Comparison of ENCODE assay signal across 24 mouse cellular contexts in genomic region chr5:91722403-91722802, GRCm38 (mm10).
A peak's percentile ranks its signal among the peaks of the same experiment; 100 is the strongest.
DNase-seq lines count a peak whose midpoint lies in the region; ATAC-seq and TF ChIP-seq lines count a peak whose summit lies in the region.
"Had no signal": no experiment of that assay in that cellular context is flagged by ENCODE, and none has a peak within 500 bp of the region (broad histone marks: within the 10 kb centered on the region; RNA-seq: fewer than 3 reads in every experiment).

No protein-coding gene starts in this region.

- intact Hi-C loops in left cerebral cortex, adult 2 months (cut with DNase I), result no loop called here
- intact Hi-C loops in gastrocnemius, adult 2 months (cut with DNase I), result no loop called here

- no peak overlapping the region for H3K4me2 ChIP-seq in heart, embryonic 11.5 days
- no peak overlapping the region for H3K4me2 ChIP-seq in midbrain, embryonic 12.5 days (replicated peaks)
- no peak overlapping the region for H3K4me2 ChIP-seq in midbrain, embryonic 16.5 days (ENCODE audit: low read length)
- H3K4me2 ChIP-seq in embryonic facial prominence, embryonic 13.5 days, result no peak overlapping the region
- H3K4me2 ChIP-seq: forebrain, embryonic 12.5 days; liver, embryonic 13.5 days; midbrain, embryonic 15.5 days; neural tube, embryonic 13.5 days had no signal

- no peaks in the 10 kb centered on the region for H3K9me3 ChIP-seq in heart, embryonic 11.5 days (replicated peaks; ENCODE audit: control insufficient read depth, low read length)
- H3K9me3 ChIP-seq in midbrain, embryonic 12.5 days, result no peaks in the 10 kb centered on the region
- no peaks in the 10 kb centered on the region for H3K9me3 ChIP-seq in midbrain, embryonic 16.5 days (replicated peaks; ENCODE audit: control insufficient read depth, low read length, poor library complexity, severe bottlenecking)
- H3K9me3 ChIP-seq in embryonic facial prominence, embryonic 13.5 days, result no peaks in the 10 kb centered on the region
- H3K9me3 ChIP-seq: forebrain, embryonic 12.5 days; heart, embryonic 10.5 days; liver, embryonic 13.5 days; midbrain, embryonic 15.5 days; neural tube, embryonic 13.5 days had no signal

- no peaks in the 10 kb centered on the region for H3K36me3 ChIP-seq in heart, embryonic 11.5 days (ENCODE audit: control insufficient read depth, insufficient read depth, low read length)
- no peaks in the 10 kb centered on the region for H3K36me3 ChIP-seq in midbrain, embryonic 12.5 days
- H3K36me3 ChIP-seq in midbrain, embryonic 16.5 days (ENCODE audit: control insufficient read depth, insufficient read depth, low read length), result no peaks in the 10 kb centered on the region
- no peaks in the 10 kb centered on the region for H3K36me3 ChIP-seq in embryonic facial prominence, embryonic 13.5 days
- H3K36me3 ChIP-seq: forebrain, embryonic 12.5 days; heart, embryonic 10.5 days; liver, embryonic 13.5 days; midbrain, embryonic 15.5 days; neural tube, embryonic 13.5 days had no signal

- DNase-seq in heart, adult 11 months, result no peak
- no peak for DNase-seq in left cerebral cortex, adult 2 months (ENCODE audit: extremely low spot score in 1 of 2, low spot score in 2 of 2)
- DNase-seq in gastrocnemius, adult 2 months, result no peak
- DNase-seq: cerebellum, adult 2 months; cerebellum, postnatal 25 days; kidney, adult 2 months; kidney, postnatal 10 days; liver, embryonic 13.5 days; lung, adult 2 months; right cerebral cortex, postnatal 14 days; thymus, adult 2 months; thymus, postnatal 4 days had no signal

- H3K4me1 ChIP-seq in heart, embryonic 11.5 days (ENCODE audit: control insufficient read depth, insufficient read depth, low read length), result 0 out of 2 replicates have a peak, but pooled peaks cover 2% of the 10 kb centered on the region
- H3K4me1 ChIP-seq in midbrain, embryonic 12.5 days, result peaks cover 16% of the 10 kb centered on the region
- H3K4me1 ChIP-seq in midbrain, embryonic 16.5 days (ENCODE audit: control insufficient read depth, insufficient read depth, low read length), result 0 out of 2 replicates have a peak, but pooled peaks cover 5% of the 10 kb centered on the region
- H3K4me1 ChIP-seq in embryonic facial prominence, embryonic 13.5 days, result peaks cover 21% of the 10 kb centered on the region

- TF ChIP-seq CTCF in left cerebral cortex, adult 2 months (IDR thresholded peaks at IDR 0.05), result no peak
- TF ChIP-seq CTCF in gastrocnemius, adult 2 months (IDR thresholded peaks at IDR 0.05), result no peak

- 63% methylated on average over 5 of the region's 5 CpGs for WGBS in heart, embryonic 11.5 days (ENCODE audit: insufficient replicate concordance)
- 49% methylated on average over 5 of the region's 5 CpGs for WGBS in midbrain, embryonic 12.5 days
- WGBS in midbrain, embryonic 16.5 days, result 48% methylated on average over 5 of the region's 5 CpGs
- 42% methylated on average over 5 of the region's 5 CpGs for WGBS in embryonic facial prominence, embryonic 13.5 days

- H3K27ac ChIP-seq in heart, embryonic 11.5 days (ENCODE audit: low read depth, low read length), result 0 out of 2 replicates have a peak overlapping the region, but pooled peaks have one; percentile 22
- no peak overlapping the region for H3K27ac ChIP-seq in midbrain, embryonic 12.5 days (replicated peaks)
- H3K27ac ChIP-seq in midbrain, embryonic 16.5 days (ENCODE audit: low read length), result no peak overlapping the region
- peak overlapping the region; percentile 35 for H3K27ac ChIP-seq in embryonic facial prominence, embryonic 13.5 days
- H3K27ac ChIP-seq in left cerebral cortex, adult 2 months, result no peak overlapping the region
- H3K27ac ChIP-seq in gastrocnemius, adult 2 months, result no peak overlapping the region
- H3K27ac ChIP-seq: forebrain, embryonic 12.5 days; heart, embryonic 10.5 days; midbrain, embryonic 15.5 days; neural tube, embryonic 13.5 days; stomach, postnatal 0 days had no signal

- H3K9ac ChIP-seq in heart, embryonic 11.5 days (ENCODE audit: low read depth, low read length), result no peak overlapping the region
- H3K9ac ChIP-seq in midbrain, embryonic 12.5 days (replicated peaks), result no peak overlapping the region
- no peak overlapping the region for H3K9ac ChIP-seq in midbrain, embryonic 16.5 days (ENCODE audit: low read depth, low read length)
- no peak overlapping the region for H3K9ac ChIP-seq in embryonic facial prominence, embryonic 13.5 days
- H3K9ac ChIP-seq: forebrain, embryonic 12.5 days; liver, embryonic 13.5 days; midbrain, embryonic 15.5 days; neural tube, embryonic 13.5 days had no signal

- no peak for ATAC-seq in heart, embryonic 11.5 days (replicated peaks; ENCODE audit: insufficient number of reproducible peaks, low FRiP score, low TSS enrichment)
- peak; percentile 42 for ATAC-seq in midbrain, embryonic 12.5 days (ENCODE audit: low FRiP score, low read depth)
- ATAC-seq in midbrain, embryonic 16.5 days, result no peak
- ATAC-seq in embryonic facial prominence, embryonic 13.5 days (ENCODE audit: insufficient number of reproducible peaks, insufficient read depth, low FRiP score, low TSS enrichment, low read depth), result no peak
- ATAC-seq: CD4-positive, CD25-positive, alpha-beta regulatory T cell, adult 4 months; Patski had no signal

- H3K27me3 ChIP-seq in heart, embryonic 11.5 days (ENCODE audit: control insufficient read depth, insufficient read depth, low read length), result no peaks in the 10 kb centered on the region
- H3K27me3 ChIP-seq in midbrain, embryonic 12.5 days, result peaks cover 80% of the 10 kb centered on the region
- peaks cover 21% of the 10 kb centered on the region for H3K27me3 ChIP-seq in midbrain, embryonic 16.5 days (ENCODE audit: control insufficient read depth, insufficient read depth, low read depth, low read length)
- H3K27me3 ChIP-seq in embryonic facial prominence, embryonic 13.5 days, result no peaks in the 10 kb centered on the region
- H3K27me3 ChIP-seq: forebrain, embryonic 12.5 days; liver, embryonic 13.5 days; neural tube, embryonic 13.5 days; Patski had no signal

- H3K4me3 ChIP-seq in heart, embryonic 11.5 days (ENCODE audit: low read depth, low read length), result no peak overlapping the region
- no peak overlapping the region for H3K4me3 ChIP-seq in midbrain, embryonic 12.5 days
- no peak overlapping the region for H3K4me3 ChIP-seq in midbrain, embryonic 16.5 days (ENCODE audit: low read depth, low read length)
- H3K4me3 ChIP-seq in embryonic facial prominence, embryonic 13.5 days, result no peak overlapping the region
- H3K4me3 ChIP-seq in left cerebral cortex, adult 2 months, result no peak overlapping the region
- no peak overlapping the region for H3K4me3 ChIP-seq in gastrocnemius, adult 2 months
- H3K4me3 ChIP-seq: forebrain, embryonic 12.5 days; heart, embryonic 10.5 days; liver, embryonic 13.5 days; midbrain, embryonic 15.5 days; myocyte; neural tube, embryonic 13.5 days had no signal

Comparison
In these comparisons a context has a peak if more than half of its experiments do, and no peak if none do; other contexts are left out.
1. H3K27ac ChIP-seq: peak in heart, embryonic 11.5 days (single experiment) and embryonic facial prominence, embryonic 13.5 days (single experiment); none in midbrain, embryonic 12.5 days (single experiment), midbrain, embryonic 16.5 days (single experiment), left cerebral cortex, adult 2 months (single experiment) and gastrocnemius, adult 2 months (single experiment).